Mouse (Mus musculus): ENCODE measurements around the gene Unc45a. TPM values are rescaled to one million over a fixed set of nuclear protein-coding genes. Genes with fewer than 3 reads are reported as not detected.

The Unc45a gene
- polyA plus RNA-seq (2017; shearing (Covaris generic)): 10 to 100 TPM; 38.1 to 79.1 TPM

DNA sequence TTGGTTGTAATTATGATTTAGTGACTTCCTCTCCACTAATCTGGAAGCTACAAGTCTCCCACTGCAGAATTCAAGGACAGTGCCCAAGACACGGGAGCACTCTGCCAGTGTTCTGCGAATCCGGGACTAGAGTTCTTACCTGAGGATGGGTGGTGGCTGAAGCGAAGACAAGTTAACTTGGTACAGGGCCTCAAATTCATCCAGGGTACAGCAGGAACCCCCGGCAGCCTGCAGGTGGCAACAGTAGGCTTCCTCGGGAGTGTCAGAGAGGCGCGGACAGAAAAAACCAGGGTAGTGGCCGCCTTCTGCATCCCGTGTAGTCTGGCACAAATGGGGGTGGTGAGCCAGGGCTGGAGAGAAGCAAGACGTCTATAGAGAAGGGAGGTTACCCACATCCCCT lies at the start of gene Unc45a:
TSS of gene Unc45a (minus strand) at position 213 of the 400 bp plus-strand sequence.
- peak; percentile 59 for ATAC-seq

DNA sequence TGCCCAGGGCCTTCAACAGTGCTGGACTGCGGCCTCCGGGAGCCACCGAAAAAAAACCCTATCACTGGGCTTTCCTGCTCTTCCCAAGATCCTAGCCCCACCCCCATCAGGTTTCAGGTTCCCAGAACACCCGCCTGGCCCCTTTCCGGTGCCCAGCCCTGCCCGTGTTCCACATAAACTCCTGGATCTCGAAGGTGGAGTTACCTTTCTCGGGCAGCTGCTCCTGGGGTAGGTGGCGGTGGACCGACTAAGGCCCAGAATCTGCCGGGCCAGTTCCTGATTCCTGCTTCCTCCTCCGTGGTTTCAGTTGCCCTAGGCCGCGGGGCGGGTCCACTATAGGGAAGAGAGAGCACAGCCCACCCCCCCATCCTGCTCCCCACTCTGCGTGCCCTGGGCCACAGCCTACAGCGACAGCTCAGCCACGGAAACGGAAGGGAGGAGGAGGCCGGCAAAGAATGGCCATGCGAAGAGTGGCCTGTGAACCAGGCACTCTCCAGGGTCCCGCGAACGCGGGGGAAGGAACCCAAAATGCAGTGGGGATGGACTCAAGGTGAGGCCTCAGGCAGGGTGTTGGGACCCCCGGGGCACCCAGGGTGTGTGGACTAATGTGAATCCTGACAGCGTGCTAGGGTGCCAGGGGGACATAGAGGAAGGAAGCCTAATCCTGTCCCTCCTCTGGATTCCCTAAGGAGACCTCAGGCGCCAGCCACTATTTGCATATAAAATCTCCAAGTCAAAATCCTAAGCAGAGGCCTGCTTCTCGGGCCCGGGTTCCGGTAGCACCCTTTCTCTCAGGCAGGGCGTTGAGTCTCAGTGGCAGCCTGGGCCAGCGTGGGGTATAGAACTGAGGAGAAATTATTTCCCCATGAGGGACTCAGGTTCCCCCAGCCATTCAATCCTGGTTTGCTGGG lies 47.1 kb upstream of the Unc45a start, which contains the start of gene Fes:
TSS of gene Fes (minus strand) at position 314 of the 911 bp plus-strand sequence.
- no peak for ATAC-seq

DNA sequence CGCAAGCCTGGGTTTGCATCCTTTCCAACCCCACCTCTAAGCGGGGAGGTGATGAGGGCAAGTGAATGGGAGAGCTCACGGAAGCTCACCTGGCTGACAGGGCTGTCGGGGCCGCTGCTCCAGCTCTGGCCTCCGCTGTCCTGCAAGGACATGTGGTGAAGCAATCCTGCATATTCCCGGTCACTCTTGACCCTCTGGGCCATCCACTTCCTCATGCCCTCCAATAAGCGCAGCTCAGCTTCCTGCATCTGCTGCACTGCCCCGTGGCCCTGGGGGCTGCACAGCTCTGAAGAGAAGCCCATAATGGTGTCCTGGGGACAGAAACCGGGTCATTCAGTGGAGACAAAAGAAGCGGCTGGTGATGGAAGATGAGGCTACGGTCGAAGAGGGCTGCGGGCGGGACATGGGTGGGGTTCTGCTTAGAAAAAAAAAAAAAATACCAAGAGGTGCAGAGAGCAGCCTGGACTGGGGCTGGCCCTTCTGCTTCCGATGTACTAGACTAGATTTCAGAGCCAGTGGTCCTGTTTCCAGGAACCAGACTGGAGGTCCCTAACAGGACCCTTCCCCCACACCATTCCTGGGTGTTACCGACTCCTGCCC lies 46.3 kb upstream of the Unc45a start:
- no peak for ATAC-seq

DNA sequence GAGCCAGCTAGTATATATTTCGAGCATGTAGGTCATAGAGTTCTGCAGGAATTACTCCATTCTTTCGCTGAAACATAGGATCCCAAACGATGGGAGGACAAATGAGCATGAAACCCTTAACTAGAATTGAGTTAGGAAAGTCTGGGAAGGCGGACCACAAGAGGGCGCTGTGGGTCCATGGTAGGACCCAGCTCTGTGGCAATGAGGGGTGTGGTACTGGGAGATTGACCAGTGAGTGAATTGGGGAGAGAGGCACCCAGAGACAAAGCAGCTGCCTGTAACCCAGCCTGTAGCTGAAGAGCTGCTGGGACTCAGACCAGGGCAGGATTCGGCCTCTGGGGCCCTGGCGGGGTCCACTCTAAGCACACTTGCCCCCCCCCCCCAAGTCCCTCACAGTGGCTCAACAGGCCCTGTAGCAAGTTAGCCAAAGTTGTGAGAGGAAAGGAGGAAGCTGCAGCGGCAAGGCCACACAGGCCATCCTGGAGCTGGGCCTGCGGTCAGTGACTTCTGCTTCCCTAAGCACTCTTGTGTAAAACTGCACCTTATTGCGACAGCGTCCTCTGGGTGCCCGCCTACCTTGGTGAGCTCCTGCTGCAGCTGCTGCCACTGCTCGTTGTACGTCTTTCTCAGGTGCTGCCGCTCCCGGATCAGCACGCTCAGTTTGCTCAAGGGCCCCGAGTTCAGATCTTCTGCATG lies 45.6 kb upstream of the Unc45a start:
- peak; percentile 76 for ATAC-seq

DNA sequence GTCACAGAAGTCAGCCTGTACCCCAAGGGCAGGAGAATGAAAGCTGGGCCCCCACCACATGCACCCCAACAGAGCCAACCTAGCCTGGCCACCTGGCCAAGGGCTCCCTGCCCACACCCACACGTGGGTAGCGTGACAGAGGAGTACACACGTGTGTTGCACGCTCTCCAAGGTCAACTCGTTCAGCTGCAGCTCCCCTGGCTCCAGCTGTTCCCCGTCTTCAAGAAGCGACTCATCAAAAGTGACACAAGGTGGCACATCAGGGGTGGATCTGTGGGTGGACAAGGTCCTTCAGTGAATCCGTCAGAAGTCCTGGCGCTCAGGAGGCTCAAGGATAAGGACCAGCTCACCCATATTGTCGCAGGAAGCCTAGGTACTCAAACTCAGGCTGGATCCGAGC lies 42.1 kb upstream of the Unc45a start:
- no peak for ATAC-seq

DNA sequence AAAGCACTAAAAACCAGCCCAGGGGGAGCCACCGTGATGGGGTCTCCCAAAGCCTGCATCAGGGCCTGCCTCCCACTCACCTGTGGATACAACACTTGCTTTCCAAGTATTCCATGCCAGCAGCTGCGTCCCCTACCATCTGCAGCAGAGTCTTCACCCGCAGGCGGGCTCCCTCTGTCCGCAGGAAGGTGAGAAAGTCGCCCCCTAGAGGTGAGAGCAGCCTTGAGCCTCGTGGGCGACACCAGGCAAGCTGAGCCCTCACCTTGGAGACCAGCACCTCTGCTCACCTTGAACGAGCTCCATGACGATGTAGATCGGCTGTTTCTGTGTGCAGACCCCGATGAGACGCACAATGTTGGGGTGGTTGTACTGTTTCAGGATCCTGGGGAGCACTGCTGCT lies 38.7 kb upstream of the Unc45a start:
- ATAC-seq: no peak

DNA sequence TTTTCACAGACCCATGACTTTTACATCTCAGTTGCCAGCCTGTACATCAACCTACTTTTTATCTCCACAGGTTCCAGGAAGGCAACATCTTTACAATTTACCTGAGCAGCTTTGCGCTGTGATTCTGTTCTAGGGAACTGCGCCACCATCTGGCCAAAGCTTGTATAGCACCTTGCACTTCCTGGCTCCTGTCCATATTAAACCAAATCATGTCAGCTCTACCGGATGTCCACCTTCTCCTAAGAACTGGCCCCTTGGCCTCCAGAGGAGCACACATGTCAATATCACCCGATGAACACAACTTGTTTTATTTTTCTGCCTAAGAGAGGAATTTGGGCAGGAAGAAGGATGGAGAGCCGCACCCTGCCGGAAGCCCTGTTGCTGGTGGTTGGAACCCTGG lies 36.7 kb upstream of the Unc45a start:
- peak; percentile 79 for ATAC-seq

DNA sequence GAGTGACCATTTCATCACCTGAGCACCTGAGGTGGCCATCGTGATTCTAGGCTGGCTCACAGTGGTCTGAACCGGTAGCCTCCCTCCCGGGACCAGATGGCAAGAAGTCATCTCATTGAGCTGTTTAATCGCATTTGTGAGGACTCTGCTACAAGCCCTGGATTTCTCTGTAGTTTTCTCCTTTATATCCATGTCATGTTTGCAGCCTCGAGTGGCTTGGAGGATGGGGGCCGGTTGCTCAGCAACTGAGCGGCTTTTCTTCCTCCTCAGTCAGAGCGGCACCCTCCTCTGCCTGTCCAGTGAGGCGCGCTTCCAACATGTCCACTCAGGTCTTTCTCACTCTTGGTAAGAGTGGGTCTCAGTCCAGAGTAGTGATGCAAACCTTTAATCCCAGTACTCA lies 35.4 kb upstream of the Unc45a start:
- no peak for ATAC-seq

DNA sequence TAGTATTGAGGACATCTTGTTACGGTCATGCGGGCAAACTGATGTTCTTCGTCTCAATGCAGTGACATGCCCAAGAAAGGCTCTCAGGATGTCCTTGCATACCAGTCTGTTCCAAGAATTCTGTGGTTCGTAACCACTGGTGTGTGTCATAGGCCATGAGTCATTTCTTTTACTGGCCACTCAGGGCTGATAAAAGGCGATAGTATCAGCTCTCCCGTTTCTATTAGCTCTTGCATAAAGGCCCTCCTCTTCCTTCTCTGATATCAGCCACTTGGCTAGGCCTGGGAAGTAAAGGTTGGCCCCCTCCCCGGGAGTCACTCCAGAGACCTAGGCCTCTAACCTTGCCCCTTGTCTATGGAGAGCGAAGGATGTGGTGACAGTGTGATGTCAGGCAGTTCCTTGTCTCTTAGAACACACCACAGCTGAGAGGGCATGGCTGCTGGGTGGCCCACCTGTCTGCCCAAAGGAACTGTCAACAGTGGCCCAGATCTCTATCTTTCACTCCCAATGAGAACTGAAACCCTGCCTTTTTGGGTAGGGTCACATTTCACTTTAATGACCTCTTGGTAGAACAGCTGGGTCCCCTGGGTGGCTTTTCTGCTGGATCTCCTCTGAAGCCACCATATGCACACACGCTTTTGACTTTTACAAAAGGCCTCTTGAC lies 34.7 kb upstream of the Unc45a start:
- no peak for ATAC-seq

DNA sequence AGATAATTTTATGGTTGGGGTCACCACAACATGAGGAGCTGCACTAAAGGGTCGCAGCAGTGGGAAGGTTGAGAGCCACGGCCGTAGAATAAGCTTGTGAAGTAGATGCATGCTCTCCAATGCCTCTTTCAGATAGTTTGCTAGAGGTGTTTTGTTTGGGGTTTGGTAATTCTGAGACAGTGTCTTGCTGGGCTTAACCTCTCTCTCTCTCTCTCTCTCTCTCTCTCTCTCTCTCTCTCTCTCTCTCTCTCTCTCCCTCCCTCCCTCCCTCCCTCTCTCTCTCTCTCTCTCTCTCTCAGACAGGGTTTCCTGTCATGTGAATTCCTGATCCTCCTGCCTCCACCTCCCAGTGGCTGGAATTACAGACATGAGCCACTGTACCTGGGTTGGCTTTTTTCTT lies 33.9 kb upstream of the Unc45a start:
- ATAC-seq: no peak

DNA sequence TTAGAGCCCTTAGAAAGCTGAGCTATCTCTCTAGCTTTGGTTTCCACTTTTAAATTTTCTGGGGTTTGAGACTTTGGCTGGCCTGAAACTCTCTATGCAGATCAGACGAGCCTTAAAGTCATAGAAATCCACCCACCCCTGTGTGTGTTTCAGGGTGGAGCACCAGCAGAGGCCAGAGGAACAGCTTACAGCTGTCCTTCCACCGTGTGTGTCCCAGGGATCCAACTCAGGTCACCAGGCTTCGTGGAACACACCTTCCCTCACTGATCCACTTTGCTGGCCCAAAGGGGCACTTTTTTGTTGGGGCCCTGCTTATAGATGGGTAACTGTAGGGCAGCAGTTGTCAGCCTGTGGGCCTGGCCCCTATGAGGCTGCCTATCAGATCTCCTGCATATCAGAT lies 33.5 kb upstream of the Unc45a start:
- no peak for ATAC-seq

DNA sequence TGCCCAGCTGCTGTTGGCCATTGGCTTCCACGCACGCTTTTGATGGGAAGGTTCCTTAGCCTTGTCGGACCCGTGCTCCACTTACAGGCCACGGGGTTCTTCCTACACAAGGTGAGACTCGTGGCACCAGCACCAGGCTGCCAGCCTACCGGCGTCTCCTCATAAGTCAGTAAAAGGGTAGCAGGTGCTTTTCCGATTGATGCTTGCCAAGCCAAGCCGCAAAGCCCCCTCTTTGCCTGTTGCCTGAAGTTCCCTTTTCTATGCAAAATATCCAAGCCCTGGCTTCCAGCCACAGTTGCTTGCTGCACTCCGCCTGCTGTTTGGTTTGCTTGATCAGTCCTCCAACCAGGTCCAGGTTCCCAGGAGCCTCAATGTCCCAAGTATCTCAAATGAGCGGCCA lies 33.0 kb upstream of the Unc45a start:
- ATAC-seq: no peak

DNA sequence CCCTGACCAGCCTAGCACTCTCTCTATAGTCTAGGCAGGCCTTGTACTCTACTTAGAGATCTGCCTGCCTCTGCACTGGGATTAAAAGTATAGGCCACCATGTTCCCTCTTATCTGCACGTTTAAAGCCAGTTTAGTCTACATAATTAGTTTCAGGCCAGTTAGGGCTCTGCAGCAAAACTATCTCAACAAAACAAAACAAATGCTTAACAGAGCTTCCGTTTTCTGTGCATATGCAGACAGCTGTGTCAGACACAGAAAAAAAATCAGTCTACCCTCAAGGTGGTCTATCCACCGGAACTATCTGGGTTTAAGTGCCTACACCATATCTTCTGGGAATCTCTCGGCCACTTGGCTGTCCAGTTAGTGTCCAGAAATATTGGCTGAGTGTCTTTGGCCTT lies 32.5 kb upstream of the Unc45a start:
- no peak for ATAC-seq

DNA sequence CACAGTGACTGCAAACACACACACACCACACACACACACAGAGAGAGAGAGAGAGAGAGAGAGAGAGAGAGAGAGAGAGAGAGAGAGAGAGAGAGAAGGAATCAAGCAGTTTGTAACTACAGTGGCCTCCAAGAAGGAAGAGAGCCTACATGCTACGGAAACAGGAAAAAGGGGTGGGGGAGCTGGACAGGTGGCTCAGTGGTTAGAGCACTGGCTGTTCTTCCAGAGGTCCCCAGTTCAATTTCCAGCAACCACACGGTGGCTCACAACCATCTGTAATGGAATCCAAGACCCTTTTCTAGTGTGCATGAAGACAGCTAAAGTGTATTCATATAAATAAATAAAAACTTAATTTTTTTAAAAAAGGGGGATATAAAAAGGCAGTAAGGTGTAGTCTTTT lies 31.9 kb upstream of the Unc45a start:
- no peak for ATAC-seq

DNA sequence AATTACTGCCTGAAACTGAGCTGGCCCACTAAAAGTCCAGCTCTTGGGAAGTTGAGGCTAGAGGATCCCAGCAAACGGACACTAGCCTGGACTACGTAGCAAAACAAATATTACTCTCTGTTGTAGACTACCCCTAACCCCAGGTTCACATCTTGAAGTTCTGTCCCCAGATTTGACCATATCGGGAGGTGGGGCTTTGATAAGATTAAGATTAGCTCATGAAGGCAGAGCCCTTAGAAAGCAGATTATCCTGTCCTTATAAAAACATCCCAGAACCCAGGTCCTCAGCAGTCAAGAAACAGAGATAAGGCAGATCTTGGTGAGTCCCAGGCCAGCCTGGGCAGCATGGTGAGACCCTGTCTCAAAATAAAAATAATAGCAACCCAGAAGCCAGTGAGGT lies 31.4 kb upstream of the Unc45a start:
- ATAC-seq: no peak

DNA sequence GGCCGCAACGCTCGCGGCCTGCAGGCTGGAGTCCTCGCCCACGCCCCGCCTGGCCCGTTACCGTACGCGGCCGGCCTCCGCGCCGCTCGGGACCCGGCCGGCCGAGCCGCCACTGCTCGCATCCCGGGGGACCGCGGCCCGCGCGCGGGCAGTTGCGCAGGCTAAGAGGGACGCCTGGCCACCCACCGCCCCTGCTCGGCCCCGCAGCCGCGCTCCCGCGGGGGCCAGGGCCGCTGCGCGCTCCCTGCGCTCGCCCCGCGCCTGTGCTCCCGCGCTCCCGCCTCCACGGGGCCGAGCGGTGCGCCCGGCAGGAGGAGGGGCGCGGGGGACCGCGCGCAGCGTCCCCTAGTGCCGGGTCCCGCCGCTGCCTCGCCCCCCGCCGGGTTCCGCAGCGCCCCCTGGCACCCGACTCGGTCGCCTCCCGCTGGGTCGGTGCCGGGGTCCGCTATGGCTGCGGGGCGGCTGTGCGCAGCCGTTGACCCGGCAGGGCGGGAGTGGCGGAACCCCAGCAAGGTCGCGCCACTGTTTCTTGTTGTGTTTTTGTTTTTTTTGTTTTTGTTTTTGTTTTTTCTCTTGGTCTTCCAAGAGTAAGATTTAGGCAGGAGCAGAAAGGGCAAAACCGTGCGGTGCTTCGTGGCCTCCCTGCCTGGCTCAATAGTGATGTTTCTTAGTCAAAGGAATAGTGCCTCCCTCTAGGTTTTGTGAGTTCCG lies 30.4 kb upstream of the Unc45a start, which contains the start of gene Man2a2:
TSS of gene Man2a2 (minus strand) at position 335 of the 711 bp plus-strand sequence.
- ATAC-seq: peak; percentile 34

DNA sequence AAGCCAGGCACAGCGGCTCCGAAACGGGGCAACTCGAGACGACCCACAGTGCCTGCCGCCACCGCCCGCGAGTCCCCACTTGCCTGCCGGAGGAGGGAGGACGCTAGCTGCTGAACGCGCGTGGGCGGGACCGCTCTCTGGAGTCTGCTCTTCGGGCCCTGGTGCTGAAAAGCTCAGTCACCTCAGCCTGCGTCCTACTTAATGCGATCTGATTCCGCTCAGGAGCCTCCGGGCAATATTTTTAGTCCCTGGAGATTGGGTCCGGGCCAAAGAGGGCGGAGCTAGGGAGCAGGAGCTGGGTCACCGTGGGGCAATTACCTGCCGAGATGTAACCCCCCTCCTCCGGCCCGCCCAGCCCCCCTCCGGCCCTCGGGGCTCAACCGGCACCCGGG lies 29.8 kb upstream of the Unc45a start:
- peak; percentile 76 for ATAC-seq

DNA sequence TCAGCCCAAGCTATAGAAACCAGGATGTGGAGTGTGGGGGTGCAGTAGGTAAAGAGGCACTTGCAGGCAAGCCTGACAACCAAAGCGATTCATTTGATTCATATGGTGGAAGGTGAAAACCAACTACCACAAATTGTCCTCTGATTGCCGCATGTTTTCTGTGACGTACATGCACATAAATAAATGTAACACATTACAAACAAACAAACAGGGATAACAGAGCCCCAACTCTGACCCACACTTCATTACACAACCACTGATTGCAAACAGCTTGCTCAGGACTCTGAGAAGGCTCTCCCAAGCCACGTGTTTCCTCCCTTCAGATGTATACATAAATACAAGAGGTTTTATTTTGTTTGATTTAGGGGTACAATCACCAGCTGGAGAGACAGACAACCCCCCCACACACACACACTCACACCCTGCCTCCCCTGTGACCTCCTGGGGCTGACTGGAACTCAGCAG lies 29.2 kb upstream of the Unc45a start:
- peak; percentile 22 for ATAC-seq

DNA sequence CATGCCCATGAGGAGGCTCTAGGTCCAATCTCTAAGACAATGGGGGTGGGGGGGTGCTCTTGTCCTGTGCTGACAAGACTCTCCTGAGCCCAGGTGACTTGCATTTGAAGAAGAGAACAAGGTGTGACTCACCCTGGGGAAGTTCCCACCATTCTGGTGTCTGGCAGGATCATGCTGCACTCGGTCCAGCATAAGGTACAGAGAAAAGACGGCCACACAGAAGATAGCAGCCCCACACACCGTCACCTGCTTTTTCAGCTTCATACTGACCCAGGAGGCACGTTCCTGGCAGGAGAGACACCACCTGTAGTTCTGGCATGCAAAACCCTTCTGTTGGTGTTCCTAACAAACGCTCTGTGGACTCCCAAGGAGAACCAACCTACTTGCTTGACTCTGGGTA lies 28.7 kb upstream of the Unc45a start:
- peak; percentile 9 for ATAC-seq

DNA sequence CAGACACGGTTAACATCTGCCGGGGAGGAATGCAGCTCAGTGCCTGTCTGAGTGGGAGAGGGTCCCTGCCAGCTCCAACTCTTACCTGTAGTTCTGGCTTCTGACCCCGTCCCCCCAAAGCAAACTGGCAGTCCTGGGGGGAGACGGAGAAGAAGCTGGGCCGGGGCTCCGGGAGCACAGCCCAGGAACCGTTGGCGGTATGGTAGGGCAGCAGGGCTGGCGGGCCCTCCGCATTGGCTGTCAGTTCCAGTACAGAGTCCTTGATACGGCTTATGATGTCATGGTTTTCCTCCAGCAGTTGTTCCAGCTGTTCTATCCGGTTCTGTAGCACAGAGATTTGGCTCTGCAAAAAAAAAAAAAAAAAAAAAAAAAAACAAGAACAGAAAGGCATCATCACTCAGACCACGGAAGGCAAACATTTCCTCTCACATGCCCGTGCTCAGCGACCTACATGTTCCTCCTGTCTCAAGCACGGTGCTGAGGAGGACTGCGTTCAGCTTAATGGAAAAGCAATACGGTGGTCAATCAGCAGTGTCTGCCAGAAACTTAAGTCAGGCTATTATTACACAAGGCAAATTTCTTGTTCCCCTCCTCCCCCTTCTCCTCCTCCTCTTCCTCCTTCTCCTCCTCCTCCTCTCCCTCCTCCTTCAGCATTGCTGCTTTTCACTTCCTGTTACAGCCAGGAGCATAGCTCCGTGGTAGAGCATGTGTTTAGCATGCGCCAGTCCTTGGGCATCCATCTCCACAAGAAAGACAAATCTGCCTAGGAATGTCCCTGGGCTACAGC lies 28.0 kb upstream of the Unc45a start:
- peak; percentile 38 for ATAC-seq

DNA sequence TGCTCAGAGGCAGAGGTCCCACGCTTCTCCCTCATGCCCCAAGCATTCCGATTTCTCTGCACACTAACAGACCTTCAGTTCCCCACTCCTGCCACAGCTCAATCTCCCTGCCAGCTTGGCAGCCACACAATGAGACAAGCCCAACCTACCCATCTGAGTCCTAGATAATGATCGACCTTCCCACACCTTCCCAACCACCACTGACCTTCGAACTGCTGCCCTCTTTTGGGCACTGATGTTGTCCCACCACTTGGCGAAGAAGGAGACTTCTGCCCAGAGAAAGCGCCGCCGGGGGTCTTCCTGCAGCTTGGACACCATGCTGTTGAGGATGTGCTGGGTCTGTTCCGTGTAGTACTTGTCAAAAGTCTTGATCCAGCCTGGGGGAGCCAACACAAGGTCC lies 27.2 kb upstream of the Unc45a start:
- ATAC-seq: no peak
